Mouse (Mus musculus): Measurements from ENCODE around the gene Lsm11. TPM values are rescaled to one million over a fixed set of nuclear protein-coding genes. Genes with fewer than 3 reads are reported as not detected.

Lsm11 gene
- polyA plus RNA-seq, 1 experiment from 2014 or later: 8.8 TPM

GRCm38 (mm10) chr11:45900233-45901015 lies 44.3 kb downstream of the Lsm11 start:
- Histone ChIP-seq H3K9me3 (ENCODE audit: control insufficient read depth, low read length) (no peaks in the 10 kb centered on the region), H3K4me2 (replicated peaks; ENCODE audit: low read depth, low read length) (no peak overlapping the region), H3K27ac (ENCODE audit: low read depth, low read length) (no peak overlapping the region), H3K36me3 (ENCODE audit: control insufficient read depth, insufficient read depth, low read length) (peaks cover 57% of the 10 kb centered on the region), H3K4me1 (ENCODE audit: control insufficient read depth, insufficient read depth, low read length) (no peaks in the 10 kb centered on the region), H3K4me3 (ENCODE audit: low read length) (no peak overlapping the region), H3K9ac (ENCODE audit: low read depth, low read length) (no peak overlapping the region), H3K27me3 (ENCODE audit: control insufficient read depth, insufficient read depth, low read length) (no peaks in the 10 kb centered on the region)
- no peak for ATAC-seq (ENCODE audit: low FRiP score, low TSS enrichment)
- 75% methylated on average over 11 of the region's 11 CpGs for WGBS

- Histone ChIP-seq H3K4me3 (ENCODE audit: low read length) (no peak overlapping the region), H3K27ac (ENCODE audit: low read depth, low read length) (no peak overlapping the region), H3K4me2 (replicated peaks; ENCODE audit: low read depth, low read length) (no peak overlapping the region), H3K9ac (ENCODE audit: low read depth, low read length) (no peak overlapping the region), H3K4me1 (ENCODE audit: control insufficient read depth, insufficient read depth, low read length) (no peaks in the 10 kb centered on the region), H3K27me3 (ENCODE audit: control insufficient read depth, insufficient read depth, low read length) (no peaks in the 10 kb centered on the region), H3K9me3 (ENCODE audit: control insufficient read depth, low read length) (no peaks in the 10 kb centered on the region), H3K36me3 (ENCODE audit: control insufficient read depth, insufficient read depth, low read length) (peaks cover 71% of the 10 kb centered on the region)
- WGBS: 94% methylated on average over 2 of the region's 2 CpGs
- ATAC-seq (ENCODE audit: low FRiP score, low TSS enrichment): no peak
Measured at GRCm38 (mm10) chr11:45897392-45897791, 47.3 kb downstream of the Lsm11 start.

- H3K4me2 ChIP-seq (replicated peaks; ENCODE audit: low read depth, low read length): no peak overlapping the region
- no peak overlapping the region for H3K27ac ChIP-seq (ENCODE audit: low read depth, low read length)
- H3K36me3 ChIP-seq (ENCODE audit: control insufficient read depth, insufficient read depth, low read length): peaks cover 90% of the 10 kb centered on the region
- H3K4me3 ChIP-seq (ENCODE audit: low read length): no peak overlapping the region
- no peak overlapping the region for H3K9ac ChIP-seq (ENCODE audit: low read depth, low read length)
- 92% methylated on average over 5 of the region's 5 CpGs for WGBS
- ATAC-seq (ENCODE audit: low FRiP score, low TSS enrichment): no peak
- H3K9me3 ChIP-seq (ENCODE audit: control insufficient read depth, low read length): no peaks in the 10 kb centered on the region
- H3K27me3 ChIP-seq (ENCODE audit: control insufficient read depth, insufficient read depth, low read length): no peaks in the 10 kb centered on the region
- H3K4me1 ChIP-seq (ENCODE audit: control insufficient read depth, insufficient read depth, low read length): no peaks in the 10 kb centered on the region
Measured at GRCm38 (mm10) chr11:45892861-45893360, 51.8 kb downstream of the Lsm11 start.

GRCm38 (mm10) chr11:45890423-45890822 lies 54.3 kb downstream of the Lsm11 start:
- no peaks in the 10 kb centered on the region for H3K27me3 ChIP-seq (ENCODE audit: control insufficient read depth, insufficient read depth, low read length)
- H3K4me3 ChIP-seq (ENCODE audit: low read length): no peak overlapping the region
- no peaks in the 10 kb centered on the region for H3K9me3 ChIP-seq (ENCODE audit: control insufficient read depth, low read length)
- ATAC-seq (ENCODE audit: low FRiP score, low TSS enrichment): no peak
- peaks cover 92% of the 10 kb centered on the region for H3K36me3 ChIP-seq (ENCODE audit: control insufficient read depth, insufficient read depth, low read length)
- no peak overlapping the region for H3K4me2 ChIP-seq (replicated peaks; ENCODE audit: low read depth, low read length)
- H3K9ac ChIP-seq (ENCODE audit: low read depth, low read length): no peak overlapping the region
- H3K4me1 ChIP-seq (ENCODE audit: control insufficient read depth, insufficient read depth, low read length): no peaks in the 10 kb centered on the region
- WGBS: 89% methylated on average over 20 of the region's 20 CpGs
- no peak overlapping the region for H3K27ac ChIP-seq (ENCODE audit: low read depth, low read length)

GRCm38 (mm10) chr11:45889981-45890380 lies 54.8 kb downstream of the Lsm11 start:
- no peak overlapping the region for H3K27ac ChIP-seq (ENCODE audit: low read depth, low read length)
- no peak for ATAC-seq (ENCODE audit: low FRiP score, low TSS enrichment)
- no peaks in the 10 kb centered on the region for H3K27me3 ChIP-seq (ENCODE audit: control insufficient read depth, insufficient read depth, low read length)
- 85% methylated on average over 3 of the region's 3 CpGs for whole genome bisulfite sequencing
- H3K4me1 ChIP-seq (ENCODE audit: control insufficient read depth, insufficient read depth, low read length): no peaks in the 10 kb centered on the region
- H3K9ac ChIP-seq (ENCODE audit: low read depth, low read length): no peak overlapping the region
- no peaks in the 10 kb centered on the region for H3K9me3 ChIP-seq (ENCODE audit: control insufficient read depth, low read length)
- no peak overlapping the region for H3K4me3 ChIP-seq (ENCODE audit: low read length)
- H3K36me3 ChIP-seq (ENCODE audit: control insufficient read depth, insufficient read depth, low read length): peaks cover 90% of the 10 kb centered on the region
- H3K4me2 ChIP-seq (replicated peaks; ENCODE audit: low read depth, low read length): no peak overlapping the region

GRCm38 (mm10) chr11:45888471-45889030 lies 56.2 kb downstream of the Lsm11 start:
- no peak overlapping the region for H3K4me2 ChIP-seq (replicated peaks; ENCODE audit: low read depth, low read length)
- no peak overlapping the region for H3K27ac ChIP-seq (ENCODE audit: low read depth, low read length)
- no peaks in the 10 kb centered on the region for H3K9me3 ChIP-seq (ENCODE audit: control insufficient read depth, low read length)
- H3K4me1 ChIP-seq (ENCODE audit: control insufficient read depth, insufficient read depth, low read length): 0 out of 2 replicates have a peak, but pooled peaks cover 4% of the 10 kb centered on the region
- H3K36me3 ChIP-seq (ENCODE audit: control insufficient read depth, insufficient read depth, low read length): peaks cover 77% of the 10 kb centered on the region
- H3K27me3 ChIP-seq (ENCODE audit: control insufficient read depth, insufficient read depth, low read length): no peaks in the 10 kb centered on the region
- H3K4me3 ChIP-seq (ENCODE audit: low read length): no peak overlapping the region
- ATAC-seq (ENCODE audit: low FRiP score, low TSS enrichment): no peak
- WGBS: 90% methylated on average over 9 of the region's 9 CpGs
- H3K9ac ChIP-seq (ENCODE audit: low read depth, low read length): no peak overlapping the region

- peaks cover 9% of the 10 kb centered on the region; the same call in 1 of the 2 replicates for H3K4me1 ChIP-seq (ENCODE audit: control insufficient read depth, insufficient read depth, low read length)
- no peaks in the 10 kb centered on the region for H3K9me3 ChIP-seq (ENCODE audit: control insufficient read depth, low read length)
- no peak for ATAC-seq (ENCODE audit: low FRiP score, low TSS enrichment)
- 93% methylated on average over 5 of the region's 5 CpGs for WGBS
- H3K27me3 ChIP-seq (ENCODE audit: control insufficient read depth, insufficient read depth, low read length): no peaks in the 10 kb centered on the region
- no peak overlapping the region for H3K27ac ChIP-seq (ENCODE audit: low read depth, low read length)
- no peak overlapping the region for H3K9ac ChIP-seq (ENCODE audit: low read depth, low read length)
- peaks cover 58% of the 10 kb centered on the region for H3K36me3 ChIP-seq (ENCODE audit: control insufficient read depth, insufficient read depth, low read length)
- H3K4me3 ChIP-seq (ENCODE audit: low read length): no peak overlapping the region
- no peak overlapping the region for H3K4me2 ChIP-seq (replicated peaks; ENCODE audit: low read depth, low read length)
Measured at GRCm38 (mm10) chr11:45886596-45886995, 58.1 kb downstream of the Lsm11 start.

- H3K4me3 ChIP-seq (ENCODE audit: low read length): no peak overlapping the region
- no peak overlapping the region for H3K27ac ChIP-seq (ENCODE audit: low read depth, low read length)
- H3K4me1 ChIP-seq (ENCODE audit: control insufficient read depth, insufficient read depth, low read length): peaks cover 12% of the 10 kb centered on the region; the same call in 1 of the 2 replicates
- H3K36me3 ChIP-seq (ENCODE audit: control insufficient read depth, insufficient read depth, low read length): peaks cover 50% of the 10 kb centered on the region
- no peaks in the 10 kb centered on the region for H3K9me3 ChIP-seq (ENCODE audit: control insufficient read depth, low read length)
- no peaks in the 10 kb centered on the region for H3K27me3 ChIP-seq (ENCODE audit: control insufficient read depth, insufficient read depth, low read length)
- no peak for ATAC-seq (ENCODE audit: low FRiP score, low TSS enrichment)
- H3K9ac ChIP-seq (ENCODE audit: low read depth, low read length): no peak overlapping the region
- no peak overlapping the region for H3K4me2 ChIP-seq (replicated peaks; ENCODE audit: low read depth, low read length)
- 83% methylated on average over 5 of the region's 5 CpGs for WGBS
Measured at GRCm38 (mm10) chr11:45885606-45886230, 59.0 kb downstream of the Lsm11 start.

- Histone ChIP-seq H3K4me3 (ENCODE audit: low read length) (no peak overlapping the region), H3K27me3 (ENCODE audit: control insufficient read depth, insufficient read depth, low read length) (no peaks in the 10 kb centered on the region), H3K9me3 (ENCODE audit: control insufficient read depth, low read length) (no peaks in the 10 kb centered on the region), H3K27ac (ENCODE audit: low read depth, low read length) (no peak overlapping the region), H3K9ac (ENCODE audit: low read depth, low read length) (no peak overlapping the region), H3K36me3 (ENCODE audit: control insufficient read depth, insufficient read depth, low read length) (peaks cover 34% of the 10 kb centered on the region), H3K4me2 (replicated peaks; ENCODE audit: low read depth, low read length) (no peak overlapping the region), H3K4me1 (ENCODE audit: control insufficient read depth, insufficient read depth, low read length) (peaks cover 14% of the 10 kb centered on the region; the same call in 1 of the 2 replicates)
- no peak for ATAC-seq (ENCODE audit: low FRiP score, low TSS enrichment)
- 51% methylated on average over 4 of the region's 4 CpGs for WGBS
Measured at GRCm38 (mm10) chr11:45884029-45884428, 60.7 kb downstream of the Lsm11 start.

Measured in kidney, embryonic 14.5 days (tissue).